Mouse (Mus musculus) lung, postnatal 0 days (tissue): Measurements from ENCODE around the gene Ear10.
"Not testable (repeated sequence)": the region's sequence is repeated elsewhere in the genome, so short reads cannot be mapped to it uniquely, and the experiment has no call there.

ENCODE experiments used
- CTCF ChIP-seq: IDR thresholded peaks from 2 replicates; pipeline ENCODE4 v1.5.1; 2016; ENCODE audit warnings: antibody characterized with exemption, mild to moderate bottlenecking
- EP300 ChIP-seq: IDR thresholded peaks from 2 replicates; pipeline ENCODE4 v1.6.1; 2016; ENCODE audit warnings: antibody characterized with exemption, mild to moderate bottlenecking, control low read depth

DNA sequence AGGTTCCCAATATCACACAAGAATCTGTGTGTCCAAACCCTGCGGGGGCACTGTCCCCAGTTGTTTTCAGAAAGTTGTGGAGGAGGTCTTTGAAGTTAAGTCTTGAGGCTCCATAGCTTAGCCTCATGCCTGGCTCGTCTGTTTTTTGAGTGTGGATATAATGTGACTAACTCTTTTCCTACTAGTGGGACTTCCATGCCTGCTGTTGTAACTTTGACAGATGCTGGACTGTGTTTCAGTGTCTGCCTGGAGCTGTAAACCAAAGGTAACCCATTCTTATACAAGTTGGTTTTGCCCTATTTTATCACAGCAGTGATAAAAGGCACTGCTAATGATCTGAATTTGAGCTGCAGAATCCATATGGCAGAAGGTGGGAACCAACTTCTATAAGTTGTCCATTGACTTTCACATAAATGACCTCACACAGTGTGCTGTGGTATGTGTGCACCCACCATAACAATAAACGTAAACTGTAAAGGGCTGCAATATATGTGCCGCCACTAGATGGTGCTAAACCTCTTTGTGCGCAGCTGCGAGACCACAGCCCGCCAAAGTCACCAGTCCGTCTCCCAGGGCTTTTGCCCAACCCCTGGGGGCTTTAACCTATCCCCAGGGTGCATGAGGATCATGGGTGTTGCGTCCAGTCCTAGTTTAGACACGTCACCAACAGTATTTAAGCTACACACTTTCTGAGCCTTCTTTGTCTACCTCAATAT is 1.5 kb upstream of the Ear10 start, which contains the start of gene Gm8113:
- peak; percentile 84 for TF ChIP-seq CTCF
- TF ChIP-seq EP300, result not testable (repeated sequence)
